Mouse (Mus musculus): ENCODE measurements around the gene Eras. TPM values are rescaled to one million over a fixed set of nuclear protein-coding genes. Genes with fewer than 3 reads are reported as not detected.
"Not testable (repeated sequence)": the region's sequence is repeated elsewhere in the genome, so short reads cannot be mapped to it uniquely, and the experiment has no call there.

The Eras gene
- polyA plus RNA-seq, 1 experiment, result not detected

GRCm38 (mm10) chrX:7915669-7916068 is 12.7 kb downstream of the Eras start:
- H3K27me3 ChIP-seq (replicated peaks; ENCODE audit: control insufficient read depth, insufficient read depth, low read length); H3K4me3 ChIP-seq (ENCODE audit: insufficient read depth, low read depth, low read length); H3K27ac ChIP-seq (ENCODE audit: insufficient read depth, low read depth, low read length); H3K36me3 ChIP-seq (ENCODE audit: control insufficient read depth, insufficient read depth, low read length); H3K4me1 ChIP-seq (ENCODE audit: control insufficient read depth, insufficient read depth, low read length): not testable (repeated sequence)
- TF ChIP-seq CTCF (conservative IDR thresholded peaks at IDR 0.05; ENCODE audit: insufficient read depth, insufficient read length, low read depth, low read length), result peak; percentile 17; the same call in 1 of the 2 replicates
- peak; percentile 32 for DNase-seq
- 2% methylated on average over 3 of the region's 3 CpGs for WGBS

- no peaks in the 10 kb centered on the region for H3K27me3 ChIP-seq (replicated peaks; ENCODE audit: control insufficient read depth, insufficient read depth, low read length)
- 46% methylated on average over 6 of the region's 6 CpGs for WGBS
- no peak overlapping the region for H3K4me3 ChIP-seq (ENCODE audit: insufficient read depth, low read depth, low read length)
- no peak overlapping the region for H3K27ac ChIP-seq (ENCODE audit: insufficient read depth, low read depth, low read length)
- H3K4me1 ChIP-seq (ENCODE audit: control insufficient read depth, insufficient read depth, low read length), result no peaks in the 10 kb centered on the region
- peak; percentile 14 for DNase-seq
- TF ChIP-seq POLR2A (IDR thresholded peaks at IDR 0.05; ENCODE audit: low read depth, low read length), result no peak
- TF ChIP-seq CTCF (conservative IDR thresholded peaks at IDR 0.05; ENCODE audit: insufficient read depth, insufficient read length, low read depth, low read length), result peak; percentile 33
- H3K36me3 ChIP-seq (ENCODE audit: control insufficient read depth, insufficient read depth, low read length), result no peaks in the 10 kb centered on the region
Observed at GRCm38 (mm10) chrX:7910473-7910872, 17.9 kb downstream of the Eras start.

- not testable (repeated sequence) for H3K4me1 ChIP-seq (ENCODE audit: control insufficient read depth, insufficient read depth, low read length)
Observed at GRCm38 (mm10) chrX:7909242-7909641, 19.2 kb downstream of the Eras start, which contains the start of gene Gm10490. Gm10490 (plus strand) TSS chrX:7909542.

GRCm38 (mm10) chrX:7907735-7908134 is 20.7 kb downstream of the Eras start, which contains the start of gene Gm10491:
Gm10491 (minus strand) TSS chrX:7907835.
- no peaks in the 10 kb centered on the region for H3K36me3 ChIP-seq (ENCODE audit: control insufficient read depth, insufficient read depth, low read length)
- no peaks in the 10 kb centered on the region for H3K27me3 ChIP-seq (replicated peaks; ENCODE audit: control insufficient read depth, insufficient read depth, low read length)
- H3K4me3 ChIP-seq (ENCODE audit: insufficient read depth, low read depth, low read length), result no peak within 1 kb of the TSS
- WGBS, result 94% methylated on average over 5 of the region's 5 CpGs
- no peaks in the 10 kb centered on the region for H3K4me1 ChIP-seq (ENCODE audit: control insufficient read depth, insufficient read depth, low read length)
- DNase-seq, result no peak
- no peak for TF ChIP-seq CTCF (conservative IDR thresholded peaks at IDR 0.05; ENCODE audit: insufficient read depth, insufficient read length, low read depth, low read length)
- TF ChIP-seq POLR2A (IDR thresholded peaks at IDR 0.05; ENCODE audit: low read depth, low read length), result no peak
- no peak within 1 kb of the TSS for H3K27ac ChIP-seq (ENCODE audit: insufficient read depth, low read depth, low read length)

More at GRCm38 (mm10) chrX:7909242-7909641, 19.2 kb downstream of the Eras start, which contains the start of gene Gm10490:
- DNase-seq; H3K36me3 ChIP-seq (ENCODE audit: control insufficient read depth, insufficient read depth, low read length); H3K27me3 ChIP-seq (replicated peaks; ENCODE audit: control insufficient read depth, insufficient read depth, low read length); H3K4me3 ChIP-seq (ENCODE audit: insufficient read depth, low read depth, low read length); H3K27ac ChIP-seq (ENCODE audit: insufficient read depth, low read depth, low read length): not testable (repeated sequence)
- 97% methylated on average over 4 of the region's 4 CpGs for WGBS

- H3K27ac ChIP-seq (ENCODE audit: insufficient read depth, low read depth, low read length), result no peak overlapping the region
- TF ChIP-seq CTCF (conservative IDR thresholded peaks at IDR 0.05; ENCODE audit: insufficient read depth, insufficient read length, low read depth, low read length) (no peak), POLR2A (IDR thresholded peaks at IDR 0.05; ENCODE audit: low read depth, low read length) (no peak)
- 93% methylated on average over 5 of the region's 5 CpGs for WGBS
Observed at GRCm38 (mm10) chrX:7904441-7904840, 24.0 kb downstream of the Eras start.

GRCm38 (mm10) chrX:7898880-7899874 is 29.2 kb downstream of the Eras start, which contains the start of the genes Pqbp1 and Timm17b:
Pqbp1 (minus strand) TSS chrX:7899269.
Timm17b (plus strand) TSS chrX:7899357.
- Histone ChIP-seq H3K4me1 (ENCODE audit: control insufficient read depth, insufficient read depth, low read length) (no peaks in the 10 kb centered on the region; the same call in 1 of the 2 replicates), H3K27ac (ENCODE audit: insufficient read depth, low read depth, low read length) (peak within 1 kb of the TSS; percentile 94), H3K36me3 (ENCODE audit: control insufficient read depth, insufficient read depth, low read length) (no peaks in the 10 kb centered on the region), H3K4me3 (ENCODE audit: insufficient read depth, low read depth, low read length) (peak within 1 kb of the TSS; percentile 93), H3K27me3 (replicated peaks; ENCODE audit: control insufficient read depth, insufficient read depth, low read length) (no peaks in the 10 kb centered on the region)
- DNase-seq, result peak; percentile 95
- TF ChIP-seq POLR2A (IDR thresholded peaks at IDR 0.05; ENCODE audit: low read depth, low read length), result no peak
- TF ChIP-seq CTCF (conservative IDR thresholded peaks at IDR 0.05; ENCODE audit: insufficient read depth, insufficient read length, low read depth, low read length), result no peak
- under 1% methylated on average over 62 of the region's 62 CpGs for WGBS

More at GRCm38 (mm10) chrX:7904441-7904840, 24.0 kb downstream of the Eras start:
- no peaks in the 10 kb centered on the region for H3K36me3 ChIP-seq (ENCODE audit: control insufficient read depth, insufficient read depth, low read length)
- H3K4me1 ChIP-seq (ENCODE audit: control insufficient read depth, insufficient read depth, low read length), result no peaks in the 10 kb centered on the region
- no peaks in the 10 kb centered on the region for H3K27me3 ChIP-seq (replicated peaks; ENCODE audit: control insufficient read depth, insufficient read depth, low read length)
- no peak for DNase-seq
- H3K4me3 ChIP-seq (ENCODE audit: insufficient read depth, low read depth, low read length), result no peak overlapping the region

- 18% methylated on average over 10 of the region's 13 CpGs for WGBS
Observed at GRCm38 (mm10) chrX:7898211-7898610, 30.2 kb downstream of the Eras start.

More at GRCm38 (mm10) chrX:7898211-7898610, 30.2 kb downstream of the Eras start:
- H3K4me3 ChIP-seq (ENCODE audit: insufficient read depth, low read depth, low read length), result peak overlapping the region; percentile 76
- no peaks in the 10 kb centered on the region for H3K27me3 ChIP-seq (replicated peaks; ENCODE audit: control insufficient read depth, insufficient read depth, low read length)
- TF ChIP-seq POLR2A (IDR thresholded peaks at IDR 0.05; ENCODE audit: low read depth, low read length) (no peak), CTCF (conservative IDR thresholded peaks at IDR 0.05; ENCODE audit: insufficient read depth, insufficient read length, low read depth, low read length) (no peak)
- H3K36me3 ChIP-seq (ENCODE audit: control insufficient read depth, insufficient read depth, low read length), result no peaks in the 10 kb centered on the region
- no peaks in the 10 kb centered on the region; the same call in 1 of the 2 replicates for H3K4me1 ChIP-seq (ENCODE audit: control insufficient read depth, insufficient read depth, low read length)
- no peak for DNase-seq
- peak overlapping the region; percentile 93; the same call in 1 of the 2 replicates for H3K27ac ChIP-seq (ENCODE audit: insufficient read depth, low read depth, low read length)
